Mouse (Mus musculus): Measurements from ENCODE around the gene Fkbp2.
"Not testable (repeated sequence)": the region's sequence is repeated elsewhere in the genome, so short reads cannot be mapped to it uniquely, and the experiment has no call there.

Fkbp2 gene

DNA sequence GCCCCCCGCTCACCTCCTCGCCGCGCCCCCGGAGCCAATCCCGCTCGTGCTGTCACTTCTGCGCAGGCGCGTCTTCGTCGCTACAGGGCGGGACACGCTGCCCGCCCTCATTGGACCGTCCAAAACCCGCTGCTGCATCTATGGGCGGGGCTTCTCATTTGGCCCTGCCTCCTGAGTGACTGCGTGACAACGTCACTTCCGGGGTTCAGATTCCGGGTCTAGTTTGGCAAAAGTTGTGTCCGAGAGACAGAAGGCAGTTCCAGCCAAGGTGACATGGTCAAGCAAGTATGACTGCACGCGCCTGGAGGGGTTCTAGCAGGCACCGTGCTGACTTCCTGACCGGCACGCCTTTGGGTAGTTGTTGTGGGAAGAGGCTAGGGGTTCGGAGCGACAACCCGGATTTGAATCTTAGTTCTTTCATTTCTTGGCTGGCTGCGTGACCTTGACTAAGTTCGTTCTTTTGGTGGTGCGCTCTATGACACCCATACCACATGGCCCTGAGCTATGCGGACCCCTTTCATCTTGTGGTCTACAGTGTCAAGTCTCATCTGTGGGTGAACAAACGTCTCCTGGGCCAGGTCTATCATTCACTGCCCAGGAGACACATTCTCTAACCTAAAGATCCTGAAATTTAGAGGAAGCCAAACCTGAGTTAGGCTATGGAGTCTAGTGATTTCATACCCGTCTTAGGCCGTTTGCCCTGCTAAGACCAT lies at the start of gene Fkbp2:
Fkbp2 (minus strand) TSS at position 121 of the 713 bp plus-strand sequence.
- peak; percentile 98 to 99 for DNase-seq

GRCm38 (mm10) chr19:7029531-7029930 lies 49.2 kb upstream of the Fkbp2 start:
- no peak for DNase-seq

GRCm38 (mm10) chr19:7020224-7020641 lies 39.9 kb upstream of the Fkbp2 start:
- peak; percentile 71 to 73 for DNase-seq

DNA sequence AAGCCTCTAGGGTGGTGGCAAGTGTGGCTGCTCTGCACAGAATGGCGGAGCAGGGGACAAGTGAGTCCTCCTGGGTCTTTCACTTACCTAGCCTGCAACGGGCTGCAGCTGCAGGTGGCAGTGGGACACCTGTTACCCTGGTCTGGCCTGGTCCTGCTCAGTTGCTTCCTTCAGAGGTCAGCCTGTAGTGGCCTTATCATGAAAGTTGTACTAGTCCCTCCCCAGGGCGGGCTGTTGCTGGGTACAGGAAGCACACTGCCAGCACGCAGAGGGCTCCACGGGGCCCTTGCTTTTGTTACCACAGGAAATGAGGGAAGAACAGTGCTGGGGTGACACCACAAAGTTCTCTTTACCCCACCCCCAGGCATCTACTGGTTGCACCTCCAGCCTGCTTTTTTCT lies 38.9 kb upstream of the Fkbp2 start, which contains the start of gene Fermt3:
Fermt3 (minus strand) TSS at position 279 of the 400 bp plus-strand sequence.
- peak; percentile 76 for DNase-seq

DNA sequence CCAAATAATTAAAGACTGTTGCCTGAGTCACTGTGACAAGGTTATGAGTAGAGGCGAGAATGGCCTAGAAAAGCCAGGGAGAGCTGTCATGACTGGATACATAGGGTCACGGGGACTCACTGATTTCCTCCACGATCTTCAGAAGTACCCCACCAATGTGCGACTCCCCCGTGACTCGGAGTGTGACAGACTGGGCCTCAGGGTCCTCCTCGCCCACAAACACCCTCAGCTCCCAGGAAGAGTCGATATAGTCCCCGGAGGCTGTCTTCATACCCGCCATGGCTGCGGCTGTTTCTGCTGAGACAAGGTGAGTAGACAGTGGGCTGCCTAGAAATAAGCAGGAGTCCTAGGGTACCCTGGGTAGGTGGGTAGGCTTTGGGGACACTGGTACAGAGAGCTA lies 38.2 kb upstream of the Fkbp2 start:
- peak in 1 of 2 experiments; percentile 32 for DNase-seq

GRCm38 (mm10) chr19:7017541-7018457 lies 37.5 kb upstream of the Fkbp2 start:
- peak; percentile 63 to 72 for DNase-seq

DNA sequence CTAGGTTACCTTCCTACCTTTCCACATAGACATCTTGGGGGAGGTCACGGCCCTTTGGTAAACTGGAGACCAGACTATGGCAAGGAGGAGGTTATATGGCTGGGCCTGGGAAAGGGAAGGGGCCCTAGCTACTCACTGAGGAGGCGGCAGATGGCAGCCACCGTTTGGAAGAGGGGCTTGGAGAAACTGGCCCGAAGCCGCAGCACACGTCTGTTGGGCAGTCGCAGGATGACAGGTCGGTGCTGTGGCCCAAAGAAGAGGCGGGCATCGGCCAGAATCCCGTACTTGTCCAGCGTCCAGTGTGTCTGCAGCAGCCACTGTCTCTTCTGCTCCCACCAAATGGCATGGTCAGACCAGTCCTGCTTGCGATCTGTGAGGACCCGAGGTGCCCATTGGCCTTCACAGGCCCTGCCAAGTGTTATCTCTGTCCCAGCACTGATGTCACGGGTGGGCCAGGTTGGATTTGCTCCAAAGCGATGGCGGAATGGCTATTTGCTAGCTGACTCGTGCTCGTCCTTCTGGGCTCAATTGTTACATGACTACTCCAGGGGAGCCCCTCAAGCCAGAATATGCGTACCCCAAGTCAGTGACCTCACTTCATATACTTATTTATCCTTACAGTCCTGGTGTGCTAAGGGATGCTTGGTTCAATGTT lies 34.3 kb upstream of the Fkbp2 start:
- DNase-seq = no peak

GRCm38 (mm10) chr19:7013984-7014383 lies 33.7 kb upstream of the Fkbp2 start:
- no peak for DNase-seq

DNA sequence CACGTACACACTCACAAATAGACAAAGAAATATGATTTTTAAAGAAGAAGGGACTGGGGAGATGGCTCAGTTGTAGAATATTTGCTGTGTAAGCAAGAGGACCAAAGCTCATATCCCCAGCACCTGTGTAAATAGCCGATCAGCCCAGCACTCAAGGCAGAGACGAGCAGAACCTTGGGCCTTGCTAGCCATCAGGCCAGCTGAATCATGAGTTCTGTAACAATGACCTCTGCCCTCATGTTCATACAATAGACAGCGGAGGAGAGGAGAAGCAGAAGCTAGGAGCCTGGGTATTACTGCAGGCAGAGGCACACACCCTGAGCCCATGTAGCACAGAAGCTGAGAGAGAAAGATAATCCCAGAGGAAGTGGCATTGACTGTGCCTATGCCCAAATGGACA lies 32.1 kb upstream of the Fkbp2 start:
- DNase-seq = no peak

DNA sequence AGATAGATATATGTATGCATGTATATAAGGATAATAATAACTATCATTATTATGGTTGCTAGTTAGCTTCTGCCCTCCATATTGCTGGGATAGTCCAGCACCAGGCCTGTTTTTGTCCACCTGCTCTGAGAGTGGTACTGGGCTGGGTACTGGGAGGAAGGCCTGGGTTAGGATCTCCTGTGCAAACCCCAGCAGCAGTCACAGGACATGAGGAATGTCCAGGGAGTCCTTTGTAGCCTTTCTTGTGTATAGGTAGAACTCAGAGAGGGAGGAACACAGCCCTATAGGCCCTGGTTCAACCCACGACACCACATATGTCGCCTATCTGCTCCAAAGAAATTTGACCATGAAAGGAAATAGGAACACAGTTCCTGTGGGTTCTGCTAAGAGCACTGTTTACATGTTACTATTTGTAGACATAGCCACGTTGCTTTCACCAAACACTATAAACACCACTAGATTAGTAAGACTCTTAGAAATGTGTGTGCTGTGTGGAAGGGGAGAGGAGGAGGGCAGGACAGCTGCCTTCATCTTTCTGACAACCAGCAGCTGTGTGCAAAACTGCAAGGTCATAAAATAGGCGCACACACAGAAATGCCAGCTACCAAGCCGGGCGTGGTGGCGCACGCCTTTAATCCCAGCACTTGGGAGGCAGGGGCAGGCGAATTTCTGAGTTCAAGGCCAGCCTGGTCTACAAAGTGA lies 26.7 kb upstream of the Fkbp2 start:
- DNase-seq = no peak

DNA sequence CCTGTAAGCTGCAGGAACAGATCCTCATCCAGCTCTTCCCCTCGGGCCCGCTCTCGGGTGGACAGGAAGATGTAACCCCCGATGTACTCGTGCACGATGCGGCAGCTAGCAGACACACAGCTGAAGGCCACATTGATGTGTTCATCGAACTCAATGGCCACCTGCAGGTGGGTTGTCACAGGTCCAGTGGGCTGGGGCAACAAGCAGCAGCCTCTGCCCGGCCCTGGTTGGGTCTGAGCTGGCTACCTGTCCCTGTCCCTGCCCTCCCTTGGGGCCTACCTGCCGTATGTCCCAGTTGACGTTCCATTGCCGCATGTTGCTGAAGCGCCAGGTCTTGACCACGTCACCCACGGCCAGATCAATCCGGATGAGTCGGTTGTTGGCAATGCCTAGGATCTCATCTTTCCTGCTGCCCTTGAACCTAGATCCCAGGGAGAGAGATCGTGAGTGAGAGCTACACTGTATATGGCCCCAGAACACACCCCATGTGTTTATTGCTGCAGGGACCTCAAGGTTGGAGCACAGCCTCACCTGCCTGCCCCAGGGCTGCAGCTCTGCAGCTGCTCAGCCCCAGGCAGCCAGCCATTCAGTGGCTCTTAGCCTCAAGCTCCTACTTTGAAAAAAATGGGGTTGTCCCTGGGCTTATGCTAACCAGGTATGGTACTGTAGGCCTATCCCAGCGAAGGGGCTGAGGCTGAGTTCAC lies 19.2 kb upstream of the Fkbp2 start:
- DNase-seq = no peak

- no peak for DNase-seq
These were observed 17.5 kb upstream of the Fkbp2 start for GRCm38 (mm10) chr19:6997721-6998290.

DNA sequence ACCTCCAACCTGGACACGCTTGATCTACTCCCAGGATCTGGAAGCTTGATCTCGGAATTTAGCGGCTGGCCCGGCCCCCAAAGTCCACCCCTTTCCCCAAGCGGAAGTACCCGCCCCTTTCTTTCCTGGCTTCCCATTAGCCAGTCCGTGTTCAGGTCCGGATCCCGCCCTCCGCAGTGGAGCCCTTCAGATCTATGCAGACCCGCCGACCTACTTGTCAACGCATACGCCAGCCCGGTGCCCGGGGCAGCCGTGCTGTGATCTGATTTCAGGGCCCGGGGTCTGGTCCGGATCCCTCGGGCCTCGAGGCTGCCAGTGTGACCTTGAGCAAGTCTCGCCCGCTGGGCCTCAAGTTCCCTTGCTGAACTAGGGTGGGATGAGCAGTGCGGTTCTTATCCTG lies 15.7 kb upstream of the Fkbp2 start, which contains the start of the genes Nudt22 and Trpt1:
Nudt22 (minus strand) TSS at position 112 of the 400 bp plus-strand sequence.
Trpt1 (plus strand) TSS at position 126 of the 400 bp plus-strand sequence.
- DNase-seq = peak; percentile 58 to 59

DNA sequence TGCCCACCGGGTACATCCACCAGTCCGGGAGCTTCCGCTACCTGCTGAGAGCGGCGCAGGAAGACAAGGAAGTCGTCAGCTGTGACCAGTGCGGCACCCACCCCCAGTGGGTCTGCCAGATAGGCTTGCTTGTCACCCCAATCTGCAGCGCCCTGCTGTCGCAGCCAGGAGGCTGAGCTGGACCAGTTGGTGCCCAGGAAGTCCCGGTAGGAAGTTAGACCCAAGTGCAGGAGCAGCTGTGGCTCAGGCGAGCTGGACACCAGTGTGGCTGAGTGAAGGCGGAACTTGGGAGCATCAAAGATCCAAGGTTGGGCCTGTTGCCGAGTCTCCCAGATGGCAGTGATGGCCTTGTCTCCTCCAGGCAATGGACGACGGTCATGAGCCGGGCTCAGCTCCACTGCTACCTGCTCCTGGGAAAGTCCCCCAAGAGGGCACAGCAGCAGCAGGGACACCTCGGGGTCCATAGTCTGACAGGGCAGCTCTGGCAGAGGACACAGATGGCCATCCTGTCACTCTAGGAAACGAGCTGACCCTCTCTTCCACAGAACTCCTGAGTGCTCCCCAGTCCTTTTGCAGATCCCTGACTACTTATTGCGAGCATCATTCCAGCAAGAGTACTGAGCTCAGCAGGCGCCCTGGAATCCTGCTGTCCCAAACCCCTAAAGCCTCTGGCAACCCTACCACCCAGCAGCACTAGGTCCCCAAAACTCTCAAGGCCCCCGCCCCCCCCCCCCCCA lies 15.1 kb upstream of the Fkbp2 start:
- no peak for DNase-seq

DNA sequence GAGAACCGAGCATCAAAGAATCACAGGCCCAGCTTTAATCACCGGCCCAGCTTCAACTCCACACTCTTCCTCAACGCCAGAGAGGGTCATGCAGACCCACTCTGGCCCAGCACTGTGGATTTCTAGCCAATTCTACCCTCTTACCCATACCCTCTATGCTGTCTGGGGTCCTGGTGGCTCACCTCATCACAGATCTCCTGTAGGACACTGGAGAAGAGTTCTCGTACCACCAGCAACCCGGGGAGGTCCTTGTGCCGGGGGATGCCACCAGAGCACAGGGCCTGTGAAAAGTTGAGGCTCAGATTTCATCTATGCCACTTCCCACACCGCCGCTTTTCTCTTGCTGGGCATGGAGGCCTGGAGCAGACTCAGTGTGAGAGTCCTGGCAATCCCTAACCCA lies 14.2 kb upstream of the Fkbp2 start:
- no peak for DNase-seq

DNA sequence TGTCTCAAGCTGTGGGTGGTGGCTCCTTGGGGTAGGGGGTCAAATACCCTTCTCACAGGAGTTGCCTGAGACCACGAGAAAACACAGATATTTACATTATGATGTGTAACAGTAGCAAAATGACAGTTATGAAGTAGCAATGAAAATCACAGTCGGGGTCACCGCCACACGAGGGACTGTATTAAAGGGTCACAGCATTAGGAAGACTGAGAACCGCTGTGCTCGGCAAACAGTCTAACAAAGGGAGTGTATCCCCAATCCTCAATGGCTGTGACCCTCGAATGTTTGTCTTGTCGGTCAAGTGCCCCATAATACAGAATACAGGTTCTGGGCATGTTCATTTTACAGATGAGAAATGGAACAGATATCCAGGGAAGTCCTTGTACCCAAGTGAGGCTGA lies 13.7 kb upstream of the Fkbp2 start:
- no peak for DNase-seq

GRCm38 (mm10) chr19:6993011-6993770 lies 12.9 kb upstream of the Fkbp2 start:
- no peak for DNase-seq

DNA sequence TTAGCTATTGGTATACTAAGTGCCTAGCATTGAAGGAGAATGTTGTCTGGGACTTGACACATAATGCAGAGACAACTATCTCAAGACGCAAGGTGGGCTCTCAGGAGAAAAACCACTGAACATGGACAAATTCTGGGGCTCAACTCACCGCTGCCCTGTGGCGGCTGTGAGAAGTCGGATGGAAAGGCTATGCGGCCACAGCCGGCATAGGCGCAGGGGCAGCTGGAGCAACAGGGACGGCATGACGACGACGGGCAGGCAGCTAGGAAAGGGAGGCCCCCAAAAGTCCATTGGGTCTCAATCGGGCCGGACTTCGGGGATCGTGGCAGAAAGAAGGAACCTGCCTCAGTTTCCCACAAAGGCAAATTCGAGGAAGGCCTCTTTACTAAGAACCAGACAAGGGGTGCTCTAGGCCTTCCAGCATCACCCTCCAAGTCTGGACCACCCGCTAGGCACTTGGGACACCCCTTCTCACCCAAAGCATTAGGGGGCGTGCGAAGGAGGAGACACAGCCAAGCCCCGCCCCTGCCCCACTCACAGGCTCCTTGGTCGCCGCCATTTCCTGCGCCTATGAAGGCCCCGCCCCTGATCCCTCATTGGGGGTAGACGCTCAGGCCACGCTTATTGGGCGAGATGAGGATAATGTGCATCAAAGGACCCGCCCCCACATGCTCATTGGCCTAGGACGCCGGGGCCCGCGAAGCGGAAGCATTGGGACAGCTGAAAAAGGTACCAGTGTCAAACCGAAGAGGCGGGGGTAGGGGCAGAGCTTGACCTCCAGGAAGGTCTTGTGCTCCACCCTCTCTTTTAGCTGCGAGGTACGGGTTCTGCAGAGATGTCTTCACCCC lies 11.9 kb upstream of the Fkbp2 start, which contains the start of gene Dnajc4:
Dnajc4 (minus strand) TSS at position 562 of the 848 bp plus-strand sequence.
- peak; percentile 95 to 96 for DNase-seq

GRCm38 (mm10) chr19:6991166-6991565 lies 10.9 kb upstream of the Fkbp2 start:
- not testable (repeated sequence) for DNase-seq
